Mouse (Mus musculus) inflammation-experienced regulatory T-cells, adult 16 weeks (primary cell): ENCODE results near the gene Ccdc141. TPM values are rescaled to one million over a fixed set of nuclear protein-coding genes. Genes with fewer than 3 reads are reported as not detected.

ENCODE experiments used
- polyA plus RNA-seq: library from polyadenylated mRNA; unstranded; fragments of 100-300 nt; shearing (Covaris generic); gene quantifications from one replicate; pipeline ENCODE4 v1.2.1, GENCODE M21; 2017

The Ccdc141 gene
- 1.9 TPM for polyA plus RNA-seq

GRCm38 (mm10) chr2:77170633-77171105 is at the start of gene Ccdc141:
TSS of gene Ccdc141 (minus strand) at chr2:77170636.

DNA sequence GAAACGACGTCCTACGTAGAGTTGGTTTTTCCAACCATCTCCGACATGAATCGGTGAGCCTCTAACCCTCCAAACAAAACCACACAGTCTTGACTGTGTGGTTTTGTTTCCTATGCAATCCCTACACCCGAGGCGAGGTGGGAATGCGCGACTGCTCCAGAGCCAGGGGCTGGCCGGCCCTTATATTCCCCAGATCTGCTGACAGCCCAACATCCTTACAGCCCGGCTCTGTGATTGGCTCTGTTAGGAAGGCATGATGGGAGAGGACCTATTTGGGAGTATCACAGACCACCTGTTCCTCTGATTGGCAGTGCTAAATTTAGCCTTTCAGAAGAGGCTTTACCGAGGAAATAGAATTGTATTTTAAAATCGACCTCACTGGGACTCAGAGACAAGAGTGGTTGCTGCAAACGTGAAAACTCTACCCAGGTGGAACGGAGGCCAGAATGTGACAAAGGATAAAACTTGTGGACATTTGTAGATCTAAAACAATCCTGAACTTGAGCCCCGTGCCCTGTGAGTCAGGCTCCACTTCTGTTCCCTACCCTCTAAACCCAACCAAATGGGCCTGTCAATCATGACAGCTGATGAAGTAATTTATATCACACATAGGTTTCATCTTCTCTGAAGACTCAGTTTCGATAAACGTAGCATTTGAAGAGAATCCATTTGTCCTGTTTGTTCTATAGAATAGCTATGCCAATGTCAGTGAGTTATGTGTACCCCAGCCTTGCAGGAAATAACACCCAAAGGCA is 187.9 kb downstream of the Ccdc141 start, which contains the start of gene Ttn:
Gene Ttn, minus strand, starts transcription at position 157 of the 755 bp plus-strand sequence.

Other genes starting within 250 kb of the Ccdc141 start
- 10.4 TPM for gene Ttn, start 188.1 kb downstream of the Ccdc141 start, polyA plus RNA-seq
- 0.04 TPM for gene Sestd1, start 110.0 kb upstream of the Ccdc141 start, polyA plus RNA-seq